ENCODE assay signal across 20 mouse cellular contexts in the genomic region with DNA sequence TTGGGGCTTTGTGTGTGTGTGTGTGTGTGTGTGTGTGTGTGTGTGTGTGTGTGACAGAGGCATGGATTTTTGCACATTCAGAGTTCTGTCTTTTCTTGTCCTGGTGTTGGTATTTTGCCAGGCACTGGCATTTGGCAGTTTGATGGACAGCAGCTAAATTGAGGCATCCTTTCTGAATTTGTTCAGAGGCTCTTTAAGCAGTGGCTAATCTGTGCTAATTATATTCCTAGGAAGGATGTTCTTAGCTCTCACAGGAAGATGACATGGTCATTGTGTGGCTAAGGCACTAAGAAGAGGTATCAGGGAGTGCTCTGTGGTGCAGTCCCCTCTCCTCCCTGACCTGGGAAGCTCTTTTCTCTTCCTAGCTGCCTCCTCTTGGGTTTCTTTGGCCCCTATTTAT.
DNase-seq lines count a peak whose midpoint lies in the region; ATAC-seq and TF ChIP-seq lines count a peak whose summit lies in the region.
"Had no signal": no experiment of that assay in that cellular context is flagged by ENCODE, and none has a peak within 500 bp of the region (broad histone marks: within the 10 kb centered on the region; RNA-seq: fewer than 3 reads in every experiment).

No protein-coding gene starts in this region.

- DNase-seq in cerebellum, postnatal 10 days: peak; percentile 15 to 22
- DNase-seq in cerebellum, adult 2 months: no peak
- DNase-seq in left cerebral cortex, postnatal 14 days (ENCODE audit: low spot score in 2 of 2): peak; percentile 24 to 39
- no peak for DNase-seq in left cerebral cortex, adult 18-20 months (ENCODE audit: low spot score in 2 of 2)
- peak; percentile 31 to 53 for DNase-seq in right cerebral cortex, postnatal 10 days (ENCODE audit: low spot score in 2 of 2)
- DNase-seq in right cerebral cortex, postnatal 36 days (ENCODE audit: low spot score in 2 of 2): no peak
- DNase-seq in MN1 (ENCODE audit: low spot score): no peak
- DNase-seq: adrenal gland, postnatal 10 days; cerebellum, adult 18-20 months; kidney, adult 18-20 months; kidney, postnatal 36 days; layer of hippocampus, adult 9-11 months; liver; liver, postnatal 0 days; lung, postnatal 14 days; thymus, adult 2 months had no signal

- no peaks in the 10 kb centered on the region for H3K27me3 ChIP-seq in cerebellum, adult 2 months (ENCODE audit: control insufficient read depth, insufficient read depth, low read length)
- H3K27me3 ChIP-seq in midbrain, embryonic 15.5 days (replicated peaks): no peaks in the 10 kb centered on the region
- H3K27me3 ChIP-seq: CH12.LX; embryonic facial prominence, embryonic 13.5 days had no signal

- no peak overlapping the region for H3K27ac ChIP-seq in cerebellum, adult 2 months (ENCODE audit: insufficient read depth, low read length)
- H3K27ac ChIP-seq in midbrain, embryonic 15.5 days: no peak overlapping the region
- H3K27ac ChIP-seq: embryonic facial prominence, embryonic 13.5 days; hindbrain, postnatal 0 days had no signal

- intact Hi-C loops in left cerebral cortex, postnatal 14 days (cut with DNase I): loop anchor here (10.0 kb wide), 1 partner anchor 292 kb away; no protein-coding TSS in a partner anchor

- H3K36me3 ChIP-seq in midbrain, embryonic 15.5 days (replicated peaks): no peaks in the 10 kb centered on the region

- no peak overlapping the region for H3K9ac ChIP-seq in midbrain, embryonic 15.5 days
- H3K9ac ChIP-seq: embryonic facial prominence, embryonic 13.5 days; liver, postnatal 0 days had no signal

- no peak overlapping the region for H3K4me2 ChIP-seq in midbrain, embryonic 15.5 days
- H3K4me2 ChIP-seq: embryonic facial prominence, embryonic 13.5 days had no signal

- no peak for TF ChIP-seq POLR2A in cerebellum, adult 2 months (IDR thresholded peaks at IDR 0.05; ENCODE audit: borderline replicate concordance, insufficient read depth, low read length)

- no peaks in the 10 kb centered on the region for H3K4me1 ChIP-seq in cerebellum, adult 2 months (ENCODE audit: control insufficient read depth, insufficient read depth, low read length)
- H3K4me1 ChIP-seq in midbrain, embryonic 15.5 days: no peaks in the 10 kb centered on the region; the same call in 1 of the 2 replicates

- H3K4me3 ChIP-seq in cerebellum, adult 2 months (replicated peaks; ENCODE audit: insufficient read depth, low read depth, low read length): no peak overlapping the region
- H3K4me3 ChIP-seq in midbrain, embryonic 15.5 days: no peak overlapping the region
- H3K4me3 ChIP-seq: embryonic facial prominence, embryonic 13.5 days had no signal

- no peak for TF ChIP-seq CTCF in cerebellum, adult 2 months (IDR thresholded peaks at IDR 0.05; ENCODE audit: borderline replicate concordance, insufficient read depth, low read depth, low read length)

- peak; percentile 62; the same call in 1 of the 2 replicates for ATAC-seq in midbrain, embryonic 15.5 days (replicated peaks)
- ATAC-seq: hindbrain, postnatal 0 days; liver, postnatal 0 days had no signal

- H3K9me3 ChIP-seq in midbrain, embryonic 15.5 days: no peaks in the 10 kb centered on the region
- H3K9me3 ChIP-seq: embryonic facial prominence, embryonic 13.5 days had no signal

Comparison
In these comparisons a context has a peak if more than half of its experiments do, and no peak if none do; other contexts are left out.
1. DNase-seq: peak in cerebellum, postnatal 10 days (2 of 2), left cerebral cortex, postnatal 14 days (2 of 2) and right cerebral cortex, postnatal 10 days (2 of 2); none in cerebellum, adult 2 months (0 of 2), left cerebral cortex, adult 18-20 months (0 of 2), right cerebral cortex, postnatal 36 days (0 of 2) and MN1 (single experiment).